Mouse (Mus musculus) CH12.LX (cell line): Measurements from ENCODE around the gene Grm7.

Experiments
- CTCF ChIP-seq, 2 experiments: IDR thresholded peaks in 1 of 2; conservative IDR thresholded peaks in 1 of 2; 2 replicates each; pipeline ENCODE4 v1.5.1; 2011 to 2012; ENCODE audit warnings: low read depth in 2 of 2, low read length in 2 of 2, improper control_type of control experiment in 1 of 2, inconsistent platforms in 1 of 2, mild to moderate bottlenecking in 1 of 2, moderate library complexity in 1 of 2
- E2F4 ChIP-seq: IDR thresholded peaks from 2 replicates; pipeline ENCODE4 v1.6.1; 2011; ENCODE audit warnings: low read depth, low read length, improper control_type of control experiment; ENCODE audit not compliant: insufficient replicate concordance
- EP300 ChIP-seq: IDR thresholded peaks from 2 replicates; pipeline ENCODE4 v1.6.1; 2011; ENCODE audit warnings: low read length, improper control_type of control experiment
- HCFC1 ChIP-seq: IDR thresholded peaks from 2 replicates; pipeline ENCODE4 v1.6.1; 2012; ENCODE audit warnings: low read depth, mild to moderate bottlenecking, inconsistent platforms, low read length, improper control_type of control experiment
- KAT2A ChIP-seq: IDR thresholded peaks from 2 replicates; pipeline ENCODE4 v1.6.1; 2012; ENCODE audit warnings: low read length, improper control_type of control experiment, inconsistent platforms; ENCODE audit not compliant: insufficient replicate concordance
- PAX5 ChIP-seq: IDR thresholded peaks from 2 replicates; pipeline ENCODE4 v1.6.1; 2012; ENCODE audit warnings: low read length, inconsistent platforms, mixed read lengths
- RAD21 ChIP-seq: IDR thresholded peaks from 2 replicates; pipeline ENCODE4 v1.6.1; 2011; ENCODE audit warnings: low read depth, mild to moderate bottlenecking, low read length, improper control_type of control experiment, moderate library complexity
- TCF12 ChIP-seq: IDR thresholded peaks from 2 replicates; pipeline ENCODE4 v1.6.1; 2014; ENCODE audit warnings: low read depth, mild to moderate bottlenecking, inconsistent platforms, low read length, improper control_type of control experiment
- USF1 ChIP-seq: IDR thresholded peaks from 2 replicates; pipeline ENCODE4 v1.6.1; 2014; ENCODE audit warnings: low read depth, mild to moderate bottlenecking, inconsistent platforms, low read length, improper control_type of control experiment

DNA sequence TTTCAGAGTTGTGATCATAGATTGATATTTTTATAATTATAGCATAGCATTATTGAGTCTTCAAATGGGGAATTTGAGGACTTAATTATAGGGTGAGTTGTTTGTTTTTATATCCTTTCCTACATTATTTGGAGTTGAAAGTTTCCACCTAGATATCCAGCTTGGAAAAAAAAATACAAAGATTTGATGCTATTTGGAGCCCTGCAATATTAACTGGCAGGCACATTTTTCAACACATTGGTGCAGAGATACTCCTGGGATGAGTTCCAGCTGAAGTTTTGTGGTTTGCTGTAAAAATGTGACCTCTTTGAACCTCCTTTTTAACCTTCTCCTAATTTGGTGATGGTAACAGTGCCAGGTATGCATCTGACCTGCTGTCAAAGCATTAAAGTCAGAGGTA is 802.5 kb downstream of the Grm7 start:
- TF ChIP-seq CTCF (conservative IDR thresholded peaks at IDR 0.05 in 1 of 2, IDR thresholded peaks at IDR 0.05 in 1 of 2; ENCODE audit: low read depth in 2 of 2, low read length in 2 of 2), result no peak
- no peak for TF ChIP-seq USF1
- TF ChIP-seq PAX5, result no peak
- no peak for TF ChIP-seq HCFC1
- TF ChIP-seq KAT2A, result no peak
- no peak for TF ChIP-seq E2F4
- no peak for TF ChIP-seq TCF12
- TF ChIP-seq RAD21, result no peak
- TF ChIP-seq EP300, result no peak
